Mouse (Mus musculus): Measurements from ENCODE around the gene Olfr96. TPM values are rescaled to one million over a fixed set of nuclear protein-coding genes. Genes with fewer than 3 reads are reported as not detected.

Olfr96 gene
- not detected for total RNA-seq (2023)

GRCm38 (mm10) chr17:37219846-37220245 is at the start of gene Olfr96:
TSS of gene Olfr96 (plus strand) at chr17:37220146.

DNA sequence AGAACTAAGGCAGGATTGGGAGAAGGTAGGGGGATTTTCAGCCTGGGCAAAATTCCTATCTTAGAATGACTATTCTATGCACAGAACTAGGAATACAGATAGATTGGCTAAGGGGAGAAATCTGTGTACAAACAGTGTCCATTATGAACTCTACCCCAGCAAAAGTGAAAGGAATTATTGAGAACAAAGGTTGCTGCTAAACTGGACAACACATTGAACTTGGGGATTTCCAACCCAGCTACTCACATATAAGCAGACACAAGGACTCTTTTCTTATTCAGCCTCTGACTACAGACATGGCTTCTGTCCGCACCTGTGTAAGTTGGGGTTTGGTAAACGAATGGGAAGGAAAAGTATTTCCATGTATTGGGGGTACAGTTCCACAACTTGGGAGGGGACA is 26.3 kb upstream of the Olfr96 start, which contains the start of gene Ubd:
Ubd (plus strand) TSS at position 237 of the 400 bp plus-strand sequence.

DNA sequence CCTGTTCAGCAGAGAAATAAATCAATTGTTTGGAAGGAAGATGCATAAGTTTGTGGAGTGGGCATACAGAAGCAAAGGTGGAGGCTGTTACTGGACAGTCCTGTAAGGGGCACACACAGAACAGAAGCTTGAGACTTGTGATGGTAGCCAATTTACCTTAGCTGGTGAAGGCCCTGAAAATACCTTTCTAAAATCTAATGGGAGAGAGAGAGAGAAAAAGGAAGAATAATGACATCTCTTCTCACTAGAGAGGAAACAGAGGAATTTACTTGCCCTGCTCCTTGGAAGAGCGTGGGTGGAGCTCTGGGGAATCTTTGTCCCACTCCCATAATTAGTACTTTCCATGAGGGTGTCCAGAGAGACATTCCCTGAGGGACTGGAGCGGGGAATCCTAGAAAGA is 19.1 kb upstream of the Olfr96 start, which contains the start of gene Olfr94:
Olfr94 (minus strand) TSS at position 101 of the 400 bp plus-strand sequence.

GRCm38 (mm10) chr17:37213018-37213417 is 6.9 kb upstream of the Olfr96 start, which contains the start of gene Olfr95:
TSS of gene Olfr95 (minus strand) at chr17:37213118.

GRCm38 (mm10) chr17:37237230-37237629 is 17.3 kb downstream of the Olfr96 start, which contains the start of gene Olfr97:
TSS of gene Olfr97 (minus strand) at chr17:37237330.

GRCm38 (mm10) chr17:37263626-37264025 is 43.7 kb downstream of the Olfr96 start, which contains the start of gene Olfr98:
TSS of gene Olfr98 (minus strand) at chr17:37263749.

GRCm38 (mm10) chr17:37270058-37270701 is 50.2 kb downstream of the Olfr96 start, which contains the start of gene H2-M3:
TSS of gene H2-M3 (plus strand) at chr17:37270220.

Other genes starting within 250 kb of the Olfr96 start
- gene 2410137M14Rik, start 238.9 kb upstream of the Olfr96 start, total RNA-seq (2023): not detected
- gene H2-M5, start 230.6 kb upstream of the Olfr96 start, total RNA-seq (2023): not detected
- not detected for gene Zfp57, start 219.0 kb upstream of the Olfr96 start, total RNA-seq (2023)
- not detected for gene Mog, start 196.7 kb upstream of the Olfr96 start, total RNA-seq (2023)
- gene Gabbr1, start 174.2 kb upstream of the Olfr96 start, total RNA-seq (2023): 153 TPM
- 0.18 TPM for gene Olfr90, start 131.6 kb upstream of the Olfr96 start, total RNA-seq (2023)
- not detected for gene Olfr91, start 121.9 kb upstream of the Olfr96 start, total RNA-seq (2023)
- not detected for gene Olfr92, start 100.1 kb upstream of the Olfr96 start, total RNA-seq (2023)
- gene Olfr93, start 58.7 kb upstream of the Olfr96 start, total RNA-seq (2023): not detected
- not detected for gene Ubd, start 26.3 kb upstream of the Olfr96 start, total RNA-seq (2023)
- not detected for gene Olfr94, start 19.2 kb upstream of the Olfr96 start, total RNA-seq (2023)
- gene Olfr95, start 7.0 kb upstream of the Olfr96 start, total RNA-seq (2023): not detected
- gene Olfr97, start 17.2 kb downstream of the Olfr96 start, total RNA-seq (2023): not detected
- not detected for gene Olfr98, start 43.6 kb downstream of the Olfr96 start, total RNA-seq (2023)
- gene H2-M3, start 50.1 kb downstream of the Olfr96 start, total RNA-seq (2023): 38.8 TPM
- gene Olfr99, start 63.3 kb downstream of the Olfr96 start, total RNA-seq (2023): not detected
- not detected for gene Olfr101, start 84.2 kb downstream of the Olfr96 start, total RNA-seq (2023)
- gene Olfr102, start 96.9 kb downstream of the Olfr96 start, total RNA-seq (2023): not detected
- not detected for gene Olfr103, start 119.6 kb downstream of the Olfr96 start, total RNA-seq (2023)
- not detected for gene Olfr104-ps, start 139.4 kb downstream of the Olfr96 start, total RNA-seq (2023)
- not detected for gene Olfr105-ps, start 158.9 kb downstream of the Olfr96 start, total RNA-seq (2023)
- gene Olfr106-ps, start 170.2 kb downstream of the Olfr96 start, total RNA-seq (2023): not detected
- not detected for gene Olfr107, start 179.1 kb downstream of the Olfr96 start, total RNA-seq (2023)
- not detected for gene Olfr108, start 225.3 kb downstream of the Olfr96 start, total RNA-seq (2023)
- not detected for gene Olfr109, start 238.8 kb downstream of the Olfr96 start, total RNA-seq (2023)

Measured in CD8-positive naive resting alpha-beta T cell, adult 57 days (primary cell).